25 mouse cellular contexts compared by ENCODE assay signal in genomic region chr6:134109675-134110074, GRCm38 (mm10).
A peak's percentile ranks its signal among the peaks of the same experiment; 100 is the strongest.
DNase-seq lines count a peak whose midpoint lies in the region; ATAC-seq and TF ChIP-seq lines count a peak whose summit lies in the region.
"Had no signal": no experiment of that assay in that cellular context is flagged by ENCODE, and none has a peak within 500 bp of the region (broad histone marks: within the 10 kb centered on the region; RNA-seq: fewer than 3 reads in every experiment).

No protein-coding gene starts in this region.

- WGBS in liver, adult 2 months: 95% methylated on average over 1 of the region's 1 CpGs
- 74% methylated on average over 1 of the region's 1 CpGs for WGBS in liver, embryonic 11.5 days
- WGBS in midbrain, embryonic 16.5 days: 97% methylated on average over 1 of the region's 1 CpGs

- no peak for DNase-seq in liver, adult 2 months (ENCODE audit: extremely low read depth, low read depth, low spot score)
- DNase-seq in liver, embryonic 11.5 days (ENCODE audit: low spot score): no peak
- DNase-seq in G1E (ENCODE audit: low spot score): no peak
- DNase-seq in lung, adult 18-20 months: no peak
- DNase-seq: adrenal gland, adult 2 months; adrenal gland, postnatal 14 days; cerebellum, adult 11-12 months; cerebellum, adult 8-10 months; cerebellum, postnatal 10 days; cerebellum, postnatal 36 days; gastrocnemius, adult 2 months; gastrocnemius, postnatal 14 days; heart, adult 18-20 months; heart, postnatal 10 days; heart, postnatal 4 days had no signal

- TF ChIP-seq CTCF in liver, adult 2 months (IDR thresholded peaks at IDR 0.05; ENCODE audit: low read depth, low read length): no peak
- TF ChIP-seq CTCF in G1E (IDR thresholded peaks at IDR 0.05; ENCODE audit: low read depth, low read length): no peak

- peaks cover 45% of the 10 kb centered on the region; the same call in 1 of the 2 replicates for H3K79me2 ChIP-seq in liver, adult 2 months (ENCODE audit: control insufficient read depth, insufficient read depth, low read length)

- no peak overlapping the region for H3K9ac ChIP-seq in liver, adult 2 months (ENCODE audit: low read depth, low read length)
- H3K9ac ChIP-seq in liver, embryonic 11.5 days (ENCODE audit: low read depth, low read length): no peak overlapping the region
- no peak overlapping the region for H3K9ac ChIP-seq in midbrain, embryonic 16.5 days (ENCODE audit: low read depth, low read length)
- H3K9ac ChIP-seq: forebrain, embryonic 13.5 days; heart, embryonic 12.5 days; heart, embryonic 15.5 days; hindbrain, embryonic 12.5 days had no signal

- ATAC-seq in liver, embryonic 11.5 days (replicated peaks; ENCODE audit: low FRiP score): no peak; the same call in 1 of the 2 replicates
- ATAC-seq in G1E (ENCODE audit: extremely low read depth, insufficient number of reproducible peaks, low FRiP score, poor library complexity, severe bottlenecking): peak; percentile 52
- ATAC-seq in granulocyte monocyte progenitor cell, adult 5-6 weeks (replicated peaks; ENCODE audit: poor library complexity, severe bottlenecking): 0 out of 2 replicates have a peak, but pooled peaks have one; percentile 9
- ATAC-seq in megakaryocyte-erythroid progenitor cell, adult 5-6 weeks (replicated peaks; ENCODE audit: low FRiP score, low TSS enrichment, poor library complexity, severe bottlenecking): 0 out of 2 replicates have a peak, but pooled peaks have one; percentile 24
- no peak for ATAC-seq in midbrain, embryonic 16.5 days
- ATAC-seq: forebrain, embryonic 13.5 days; forebrain, embryonic 16.5 days; hindbrain, embryonic 16.5 days had no signal

- H3K4me3 ChIP-seq in liver, adult 2 months (ENCODE audit: insufficient read depth, low read depth, low read length): no peak overlapping the region
- H3K4me3 ChIP-seq in liver, embryonic 11.5 days (ENCODE audit: low read depth, low read length): no peak overlapping the region
- H3K4me3 ChIP-seq in G1E (ENCODE audit: low read depth, low read length): no peak overlapping the region
- H3K4me3 ChIP-seq in midbrain, embryonic 16.5 days (ENCODE audit: low read depth, low read length): no peak overlapping the region
- H3K4me3 ChIP-seq: forebrain, embryonic 10.5 days; forebrain, embryonic 13.5 days; gastrocnemius, adult 2 months; heart, embryonic 12.5 days; heart, embryonic 15.5 days; hindbrain, embryonic 12.5 days had no signal

- peak overlapping the region; percentile 34; the same call in 1 of the 2 replicates for H3K27ac ChIP-seq in liver, adult 2 months (replicated peaks; ENCODE audit: insufficient read depth, low read depth, low read length)
- no peak overlapping the region for H3K27ac ChIP-seq in liver, embryonic 11.5 days (ENCODE audit: low read depth, low read length)
- no peak overlapping the region for H3K27ac ChIP-seq in midbrain, embryonic 16.5 days (ENCODE audit: low read length)
- H3K27ac ChIP-seq: forebrain, embryonic 10.5 days; forebrain, embryonic 13.5 days; gastrocnemius, adult 2 months; heart, embryonic 15.5 days; hindbrain, embryonic 12.5 days had no signal

- H3K9me3 ChIP-seq in liver, embryonic 11.5 days (ENCODE audit: control insufficient read depth, low read length): no peaks in the 10 kb centered on the region
- H3K9me3 ChIP-seq in G1E (replicated peaks): peaks cover 5% of the 10 kb centered on the region
- H3K9me3 ChIP-seq in midbrain, embryonic 16.5 days (replicated peaks; ENCODE audit: control insufficient read depth, low read length, poor library complexity, severe bottlenecking): no peaks in the 10 kb centered on the region
- H3K9me3 ChIP-seq: heart, embryonic 15.5 days; hindbrain, embryonic 12.5 days had no signal

- no peak overlapping the region for H3K4me2 ChIP-seq in liver, embryonic 11.5 days
- H3K4me2 ChIP-seq in midbrain, embryonic 16.5 days (ENCODE audit: low read length): no peak overlapping the region
- H3K4me2 ChIP-seq: forebrain, embryonic 13.5 days; heart, embryonic 12.5 days; heart, embryonic 15.5 days; hindbrain, embryonic 12.5 days had no signal

- no peaks in the 10 kb centered on the region for H3K27me3 ChIP-seq in liver, adult 2 months (ENCODE audit: control insufficient read depth, insufficient read depth, low read length)
- H3K27me3 ChIP-seq in liver, embryonic 11.5 days (replicated peaks; ENCODE audit: control insufficient read depth, insufficient read depth, low read length): no peaks in the 10 kb centered on the region
- no peaks in the 10 kb centered on the region for H3K27me3 ChIP-seq in G1E (ENCODE audit: insufficient read depth, low read length)
- no peaks in the 10 kb centered on the region for H3K27me3 ChIP-seq in midbrain, embryonic 16.5 days (ENCODE audit: control insufficient read depth, insufficient read depth, low read depth, low read length)
- H3K27me3 ChIP-seq: forebrain, embryonic 13.5 days; heart, embryonic 12.5 days; heart, embryonic 15.5 days; hindbrain, embryonic 12.5 days had no signal

- no peaks in the 10 kb centered on the region for H3K36me3 ChIP-seq in liver, adult 2 months (ENCODE audit: control insufficient read depth, insufficient read depth, low read length)
- 0 out of 2 replicates have a peak, but pooled peaks cover 2% of the 10 kb centered on the region for H3K36me3 ChIP-seq in liver, embryonic 11.5 days (ENCODE audit: control insufficient read depth, insufficient read depth, low read length)
- peaks cover 81% of the 10 kb centered on the region for H3K36me3 ChIP-seq in G1E (replicated peaks)
- no peaks in the 10 kb centered on the region for H3K36me3 ChIP-seq in midbrain, embryonic 16.5 days (ENCODE audit: control insufficient read depth, insufficient read depth, low read length)

- peaks cover 21% of the 10 kb centered on the region for H3K4me1 ChIP-seq in liver, adult 2 months (ENCODE audit: control insufficient read depth, insufficient read depth, low read length)
- H3K4me1 ChIP-seq in liver, embryonic 11.5 days (replicated peaks; ENCODE audit: control insufficient read depth, insufficient read depth, low read length): peaks cover 31% of the 10 kb centered on the region
- peaks cover 18% of the 10 kb centered on the region for H3K4me1 ChIP-seq in G1E (ENCODE audit: insufficient read depth, low read depth, low read length)
- H3K4me1 ChIP-seq in midbrain, embryonic 16.5 days (ENCODE audit: control insufficient read depth, insufficient read depth, low read length): no peaks in the 10 kb centered on the region; the same call in none of the 2 replicates
- H3K4me1 ChIP-seq: hindbrain, embryonic 12.5 days had no signal

- no peak for TF ChIP-seq POLR2A in liver, adult 2 months (IDR thresholded peaks at IDR 0.05; ENCODE audit: extremely low read depth, insufficient read depth, low read length)

Comparison
In these comparisons a context has a peak if more than half of its experiments do, and no peak if none do; other contexts are left out.
1. ATAC-seq: peak in G1E (single experiment), granulocyte monocyte progenitor cell, adult 5-6 weeks (single experiment) and megakaryocyte-erythroid progenitor cell, adult 5-6 weeks (single experiment); none in liver, embryonic 11.5 days (single experiment) and midbrain, embryonic 16.5 days (single experiment).